Mouse (Mus musculus): ENCODE data around the gene Polr2b. TPM values are rescaled to one million over a fixed set of nuclear protein-coding genes. Genes with fewer than 3 reads are reported as not detected.

The Polr2b gene
- polyA plus RNA-seq, 1 experiment, result not detected

GRCm38 (mm10) chr5:77314206-77314605 lies 4.3 kb downstream of the Polr2b start:
- peaks cover 2% of the 10 kb centered on the region; the same call in 1 of the 2 replicates for H3K4me1 ChIP-seq (ENCODE audit: control insufficient read depth, insufficient read depth, low read length)
- TF ChIP-seq POLR2A (IDR thresholded peaks at IDR 0.05; ENCODE audit: insufficient read depth, low read depth, low read length) (no peak), CTCF (IDR thresholded peaks at IDR 0.05; ENCODE audit: insufficient read depth, low read depth, low read length) (no peak)
- 96% methylated on average over 4 of the region's 4 CpGs for WGBS

GRCm38 (mm10) chr5:77314986-77315385 lies 5.0 kb downstream of the Polr2b start:
- peaks cover 2% of the 10 kb centered on the region; the same call in 1 of the 2 replicates for H3K4me1 ChIP-seq (ENCODE audit: control insufficient read depth, insufficient read depth, low read length)
- TF ChIP-seq CTCF (IDR thresholded peaks at IDR 0.05; ENCODE audit: insufficient read depth, low read depth, low read length), result no peak
- no peak for TF ChIP-seq POLR2A (IDR thresholded peaks at IDR 0.05; ENCODE audit: insufficient read depth, low read depth, low read length)
- no peak overlapping the region for H3K4me3 ChIP-seq (ENCODE audit: insufficient read depth, low read depth, low read length)
- WGBS, result 90% methylated on average over 6 of the region's 6 CpGs
- no peak overlapping the region for H3K27ac ChIP-seq (ENCODE audit: insufficient read depth, low read depth, low read length)

More at GRCm38 (mm10) chr5:77314206-77314605, 4.3 kb downstream of the Polr2b start:
- no peak overlapping the region for H3K4me3 ChIP-seq (ENCODE audit: insufficient read depth, low read depth, low read length)
- no peak overlapping the region for H3K27ac ChIP-seq (ENCODE audit: insufficient read depth, low read depth, low read length)

- TF ChIP-seq POLR2A (IDR thresholded peaks at IDR 0.05; ENCODE audit: insufficient read depth, low read depth, low read length), result no peak
- no peak for TF ChIP-seq CTCF (IDR thresholded peaks at IDR 0.05; ENCODE audit: insufficient read depth, low read depth, low read length)
- H3K4me3 ChIP-seq (ENCODE audit: insufficient read depth, low read depth, low read length), result no peak overlapping the region
- H3K27ac ChIP-seq (ENCODE audit: insufficient read depth, low read depth, low read length), result no peak overlapping the region
- 80% methylated on average over 1 of the region's 1 CpGs for WGBS
- no peaks in the 10 kb centered on the region for H3K4me1 ChIP-seq (ENCODE audit: control insufficient read depth, insufficient read depth, low read length)
These were observed 15.0 kb downstream of the Polr2b start for GRCm38 (mm10) chr5:77324936-77325335.

DNA sequence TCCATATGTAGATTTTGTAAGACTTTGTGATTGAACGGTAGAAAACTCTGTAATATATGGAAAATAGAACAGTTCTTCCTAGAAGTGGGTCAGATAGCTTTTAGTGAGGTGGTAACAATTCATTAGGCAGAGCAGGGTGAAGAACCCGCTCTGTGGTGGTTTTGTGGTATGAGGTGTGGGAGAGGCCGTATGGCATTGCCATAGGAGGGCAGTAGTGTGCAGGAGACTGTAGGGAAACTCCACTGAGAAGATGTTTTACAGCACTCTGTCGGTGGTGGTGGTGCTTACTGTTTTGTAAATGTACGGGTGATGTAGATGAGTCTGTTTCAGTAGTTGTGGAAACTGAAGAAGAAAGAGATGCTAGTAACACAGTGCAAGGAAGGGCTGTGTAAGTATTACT lies 20.2 kb downstream of the Polr2b start:
- 78% methylated on average over 5 of the region's 5 CpGs for WGBS
- Histone ChIP-seq H3K27ac (ENCODE audit: insufficient read depth, low read depth, low read length) (no peak overlapping the region), H3K4me1 (ENCODE audit: control insufficient read depth, insufficient read depth, low read length) (no peaks in the 10 kb centered on the region), H3K4me3 (ENCODE audit: insufficient read depth, low read depth, low read length) (no peak overlapping the region)
- TF ChIP-seq POLR2A (IDR thresholded peaks at IDR 0.05; ENCODE audit: insufficient read depth, low read depth, low read length), result no peak
- TF ChIP-seq CTCF (IDR thresholded peaks at IDR 0.05; ENCODE audit: insufficient read depth, low read depth, low read length), result no peak

DNA sequence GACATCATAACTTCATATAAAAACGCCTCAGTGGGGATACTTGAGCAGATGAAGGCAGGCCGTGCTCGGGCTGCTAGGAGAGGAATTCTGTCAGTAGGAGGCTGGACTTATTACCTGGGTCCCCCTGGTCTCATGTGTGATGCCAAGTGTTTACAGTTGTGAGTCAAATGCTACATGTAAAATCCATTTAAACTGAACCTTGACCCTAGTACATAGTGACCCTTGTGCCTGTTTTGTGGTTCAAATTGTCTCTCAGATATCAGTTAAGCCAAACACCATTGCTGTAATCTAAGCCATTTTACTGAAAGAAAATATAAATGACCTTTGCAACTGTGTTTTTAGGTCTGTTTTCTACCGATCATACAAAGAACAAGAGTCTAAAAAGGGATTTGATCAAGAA lies 30.1 kb downstream of the Polr2b start:
- no peak overlapping the region for H3K27ac ChIP-seq (ENCODE audit: insufficient read depth, low read depth, low read length)
- H3K4me1 ChIP-seq (ENCODE audit: control insufficient read depth, insufficient read depth, low read length), result no peaks in the 10 kb centered on the region
- no peak overlapping the region for H3K4me3 ChIP-seq (ENCODE audit: insufficient read depth, low read depth, low read length)
- no peak for TF ChIP-seq POLR2A (IDR thresholded peaks at IDR 0.05; ENCODE audit: insufficient read depth, low read depth, low read length)
- no peak for TF ChIP-seq CTCF (IDR thresholded peaks at IDR 0.05; ENCODE audit: insufficient read depth, low read depth, low read length)
- 88% methylated on average over 4 of the region's 4 CpGs for WGBS

DNA sequence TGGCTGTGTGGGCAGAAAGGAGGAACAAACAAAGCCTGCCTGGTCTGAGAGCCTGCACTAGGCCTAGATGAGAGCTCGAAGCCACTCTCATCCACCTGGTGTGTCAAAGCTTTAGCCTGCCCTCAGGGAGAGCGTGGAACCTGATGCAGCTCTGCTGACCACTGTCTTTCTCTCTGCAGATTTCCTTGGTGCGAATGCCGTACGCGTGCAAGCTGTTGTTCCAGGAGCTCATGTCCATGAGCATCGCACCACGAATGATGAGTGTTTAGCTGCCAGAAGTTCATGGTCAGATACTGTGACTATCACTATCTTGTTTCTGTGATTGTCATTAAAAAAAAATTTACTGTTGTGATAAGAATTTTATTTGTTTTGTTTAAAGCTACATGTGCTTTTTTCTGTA lies 39.0 kb downstream of the Polr2b start:
- H3K4me3 ChIP-seq (ENCODE audit: insufficient read depth, low read depth, low read length), result no peak overlapping the region
- no peaks in the 10 kb centered on the region for H3K4me1 ChIP-seq (ENCODE audit: control insufficient read depth, insufficient read depth, low read length)
- TF ChIP-seq POLR2A (IDR thresholded peaks at IDR 0.05; ENCODE audit: insufficient read depth, low read depth, low read length) (no peak), CTCF (IDR thresholded peaks at IDR 0.05; ENCODE audit: insufficient read depth, low read depth, low read length) (no peak)
- H3K27ac ChIP-seq (ENCODE audit: insufficient read depth, low read depth, low read length), result no peak overlapping the region
- whole genome bisulfite sequencing, result 95% methylated on average over 8 of the region's 8 CpGs

DNA sequence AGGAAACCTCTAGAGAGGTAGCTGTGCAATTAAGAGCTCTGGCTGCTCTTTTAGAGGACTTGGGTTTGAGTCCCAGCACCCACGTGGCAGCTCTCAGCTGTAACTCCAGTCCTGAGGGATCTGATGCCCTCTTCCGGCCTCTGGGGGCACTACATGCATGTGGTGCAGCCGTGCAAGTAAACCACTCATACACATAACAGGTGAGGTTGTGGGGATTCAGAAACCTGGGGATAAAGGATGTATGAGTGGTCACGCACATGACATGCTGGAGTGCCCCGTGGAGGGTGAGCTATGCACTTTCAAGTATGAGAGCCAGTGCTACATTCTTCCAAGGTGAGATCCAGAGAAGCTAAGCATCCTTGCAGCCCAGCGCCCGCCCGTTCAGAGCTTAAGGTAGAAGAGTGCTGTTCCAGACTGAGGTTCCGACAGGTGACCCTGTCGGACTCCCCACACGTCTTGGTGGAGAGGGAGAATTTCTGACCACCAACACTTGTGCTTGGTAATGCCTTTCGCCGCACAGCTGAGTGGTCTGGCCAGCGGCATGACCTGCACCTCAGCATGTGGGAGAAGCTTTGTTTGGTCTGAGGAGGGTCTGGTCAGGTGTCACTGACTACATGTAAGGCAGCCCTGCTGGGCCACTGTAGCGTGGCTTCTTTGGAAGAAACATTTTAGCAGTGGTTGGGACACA lies 40.2 kb downstream of the Polr2b start:
- TF ChIP-seq CTCF (IDR thresholded peaks at IDR 0.05; ENCODE audit: insufficient read depth, low read depth, low read length), result no peak
- TF ChIP-seq POLR2A (IDR thresholded peaks at IDR 0.05; ENCODE audit: insufficient read depth, low read depth, low read length), result no peak
- Histone ChIP-seq H3K27ac (ENCODE audit: insufficient read depth, low read depth, low read length) (no peak overlapping the region), H3K4me3 (ENCODE audit: insufficient read depth, low read depth, low read length) (no peak overlapping the region), H3K4me1 (ENCODE audit: control insufficient read depth, insufficient read depth, low read length) (peaks cover 3% of the 10 kb centered on the region; the same call in 1 of the 2 replicates)
- WGBS, result 94% methylated on average over 15 of the region's 15 CpGs

DNA sequence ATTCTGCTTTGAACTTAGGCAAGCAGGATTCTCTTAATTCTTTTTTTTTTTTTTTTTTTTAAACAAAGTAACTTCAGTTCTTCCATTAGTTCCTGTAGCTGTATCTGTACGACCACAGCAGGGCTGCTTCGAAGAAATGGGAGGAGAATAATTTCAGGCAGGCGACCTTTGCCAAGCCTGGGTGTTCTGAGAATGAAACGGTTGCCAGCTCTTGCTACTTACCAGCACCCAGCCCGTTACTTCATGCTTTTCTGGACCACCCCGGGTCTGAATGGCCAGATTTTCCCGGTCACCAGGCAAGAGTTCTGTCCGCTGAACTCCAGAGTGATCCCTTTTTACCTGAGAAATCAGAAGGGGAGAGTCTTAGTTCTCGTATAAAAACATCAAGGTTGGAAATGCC lies 41.7 kb downstream of the Polr2b start:
- Histone ChIP-seq H3K4me1 (ENCODE audit: control insufficient read depth, insufficient read depth, low read length) (peaks cover 3% of the 10 kb centered on the region; the same call in 1 of the 2 replicates), H3K27ac (ENCODE audit: insufficient read depth, low read depth, low read length) (no peak overlapping the region), H3K4me3 (ENCODE audit: insufficient read depth, low read depth, low read length) (no peak overlapping the region)
- TF ChIP-seq POLR2A (IDR thresholded peaks at IDR 0.05; ENCODE audit: insufficient read depth, low read depth, low read length), result no peak
- no peak for TF ChIP-seq CTCF (IDR thresholded peaks at IDR 0.05; ENCODE audit: insufficient read depth, low read depth, low read length)
- WGBS, result 70% methylated on average over 9 of the region's 9 CpGs

GRCm38 (mm10) chr5:77354361-77354787 lies 44.4 kb downstream of the Polr2b start:
- no peak for TF ChIP-seq POLR2A (IDR thresholded peaks at IDR 0.05; ENCODE audit: insufficient read depth, low read depth, low read length)
- peak; percentile 94 for TF ChIP-seq CTCF (IDR thresholded peaks at IDR 0.05; ENCODE audit: insufficient read depth, low read depth, low read length)
- H3K27ac ChIP-seq (ENCODE audit: insufficient read depth, low read depth, low read length), result no peak overlapping the region
- WGBS, result 5% methylated on average over 16 of the region's 16 CpGs

More at GRCm38 (mm10) chr5:77354361-77354787, 44.4 kb downstream of the Polr2b start:
- Histone ChIP-seq H3K4me1 (ENCODE audit: control insufficient read depth, insufficient read depth, low read length) (peaks cover 12% of the 10 kb centered on the region; the same call in 1 of the 2 replicates), H3K4me3 (ENCODE audit: insufficient read depth, low read depth, low read length) (peak overlapping the region; percentile 3)

Measured in olfactory bulb, adult 2 months (tissue).